Mouse (Mus musculus): Measurements from ENCODE around the gene Inf2.

GRCm38 (mm10) chr12:112663716-112664115 lies 75.1 kb downstream of the Inf2 start:
- no peak for TF ChIP-seq CTCF (IDR thresholded peaks at IDR 0.05; ENCODE audit: low read depth)
- TF ChIP-seq EP300 (IDR thresholded peaks at IDR 0.05; ENCODE audit: low read depth) = no peak
